Mouse (Mus musculus) megakaryocyte, embryonic 14.5 days (primary cell): Measurements from ENCODE around the gene Snx33.

Experiments
- FLI1 ChIP-seq: IDR thresholded peaks from 2 replicates; pipeline ENCODE4 v1.6.1; 2012; ENCODE audit warnings: low read length, inconsistent platforms, mixed read lengths
- GATA1 ChIP-seq: IDR thresholded peaks from 3 replicates; pipeline ENCODE4 v1.6.1; 2012; ENCODE audit warnings: mixed read lengths, low read length, inconsistent platforms, borderline replicate concordance

GRCm38 (mm10) chr9:56882818-56883217 is 45.4 kb downstream of the Snx33 start:
- TF ChIP-seq GATA1 (no peak), FLI1 (no peak)
